In the genomic region with DNA sequence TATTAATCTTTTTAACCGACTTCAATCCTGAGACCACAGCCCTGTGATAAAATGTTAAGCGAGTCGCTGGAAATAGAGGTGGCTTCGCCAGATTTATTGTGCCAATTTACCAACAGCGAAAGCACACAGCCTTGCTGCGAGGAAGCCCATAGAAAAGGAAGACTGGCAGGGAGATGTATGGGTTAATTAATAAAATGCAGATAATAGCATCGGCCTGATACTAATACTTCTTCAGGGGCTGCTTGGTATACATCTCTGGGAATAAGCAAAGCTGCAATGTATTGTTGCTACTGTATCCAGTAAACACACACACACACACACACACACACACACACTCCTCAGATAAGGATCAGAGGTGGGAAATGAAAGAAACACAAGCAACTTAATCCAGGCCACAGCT, we compare ENCODE assay signal across 9 mouse cellular contexts.
"Had no signal": no experiment of that assay in that cellular context is flagged by ENCODE, and none has a peak within 500 bp of the region (broad histone marks: within the 10 kb centered on the region; RNA-seq: fewer than 3 reads in every experiment).

No protein-coding gene starts in this region.

- H3K4me1 ChIP-seq: limb, embryonic 13.5 days had no signal

- H3K36me3 ChIP-seq: limb, embryonic 13.5 days had no signal

- DNase-seq: kidney, adult 18-20 months; kidney, postnatal 10 days; left cerebral cortex, postnatal 4 days; lung, adult 18-20 months; right cerebral cortex, adult 18-20 months; thymus, postnatal 4 days had no signal

- H3K4me3 ChIP-seq: limb, embryonic 13.5 days had no signal

- H3K9me3 ChIP-seq: limb, embryonic 13.5 days had no signal

- H3K27ac ChIP-seq: limb, embryonic 13.5 days; liver, embryonic 14.5 days; stomach, postnatal 0 days had no signal

- H3K27me3 ChIP-seq: limb, embryonic 13.5 days had no signal

- H3K9ac ChIP-seq: limb, embryonic 13.5 days; liver, embryonic 14.5 days had no signal

- H3K4me2 ChIP-seq: limb, embryonic 13.5 days had no signal
